Mouse (Mus musculus) CH12.LX (cell line): ENCODE measurements around the gene Ptpn11.

Experiments used
- CTCF ChIP-seq, 2 experiments: IDR thresholded peaks in 1 of 2; conservative IDR thresholded peaks in 1 of 2; 2 replicates each; pipeline ENCODE4 v1.5.1; 2011 to 2012; ENCODE audit warnings: low read depth in 2 of 2, low read length in 2 of 2, improper control_type of control experiment in 1 of 2, inconsistent platforms in 1 of 2, mild to moderate bottlenecking in 1 of 2, moderate library complexity in 1 of 2
- MYC ChIP-seq: IDR thresholded peaks from 2 replicates; pipeline ENCODE4 v1.6.1; 2011; ENCODE audit warnings: low read depth, mild to moderate bottlenecking, improper control_type of control experiment, low read length

DNA sequence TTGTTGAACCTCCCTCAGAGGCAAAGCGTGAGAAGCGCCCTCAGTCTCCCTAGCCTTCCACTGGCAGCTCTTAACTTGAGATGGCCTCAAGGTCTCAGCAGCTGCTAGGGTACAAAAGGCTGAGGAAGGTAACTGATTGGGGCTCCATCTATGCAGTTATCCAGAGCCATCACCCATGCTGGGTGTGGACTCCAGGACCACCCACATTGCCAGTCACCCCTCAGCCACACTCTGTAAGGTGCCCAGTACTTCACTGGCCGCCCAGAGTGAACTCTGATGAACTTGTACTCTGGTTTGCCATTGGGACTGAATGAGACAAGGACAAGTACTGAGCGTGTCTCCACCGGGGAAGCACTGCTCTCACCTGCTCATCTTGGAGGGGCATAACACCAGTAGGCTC, 61.9 kb downstream of the Ptpn11 start:
- TF ChIP-seq MYC (no peak), CTCF (conservative IDR thresholded peaks at IDR 0.05 in 1 of 2, IDR thresholded peaks at IDR 0.05 in 1 of 2; ENCODE audit: low read depth in 2 of 2, low read length in 2 of 2) (no peak)
